Mouse (Mus musculus): ENCODE data around the gene Acbd3. TPM values are rescaled to one million over a fixed set of nuclear protein-coding genes. Genes with fewer than 3 reads are reported as not detected.
A peak's percentile ranks its signal among the peaks of the same experiment; 100 is the strongest.

Gene Acbd3
- total RNA-seq, 1 experiment from 2014 or later, result 79.8 TPM

DNA sequence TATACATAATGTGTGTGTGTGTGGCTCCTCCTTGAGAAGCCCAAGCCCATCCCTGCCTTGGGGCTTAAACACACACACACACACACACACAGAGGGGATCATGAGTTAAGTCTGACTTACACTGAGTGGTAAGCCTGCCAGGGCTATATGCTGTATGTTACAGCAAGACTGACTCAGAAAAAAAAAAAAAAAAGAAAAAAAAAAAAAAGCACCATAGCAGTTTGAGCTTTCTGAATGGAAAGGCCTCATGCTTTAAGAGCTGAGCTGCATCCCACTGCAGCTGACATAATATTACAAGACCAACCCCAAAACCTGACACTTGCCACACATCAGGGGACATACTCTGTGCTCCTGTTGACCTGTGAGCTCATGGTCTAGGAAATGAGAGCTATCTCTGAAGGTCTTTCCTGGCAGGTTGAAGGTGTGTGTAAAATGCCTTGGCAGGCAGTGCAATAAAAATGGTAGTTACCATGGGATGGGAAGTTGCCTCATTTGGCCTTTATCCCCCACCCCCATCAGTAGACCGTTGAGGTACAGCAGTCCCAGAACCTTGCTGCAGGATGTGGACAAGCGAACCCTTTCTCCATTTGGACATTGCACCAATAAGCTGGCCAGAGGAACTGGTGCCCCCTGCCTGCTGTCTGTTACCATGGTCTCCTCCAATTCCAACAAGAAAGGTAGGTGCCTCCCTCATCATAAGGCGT, 31.6 kb downstream of the Acbd3 start:
- ATAC-seq (replicated peaks; ENCODE audit: insufficient number of reproducible peaks, low FRiP score, low TSS enrichment, poor library complexity, severe bottlenecking), result no peak

DNA sequence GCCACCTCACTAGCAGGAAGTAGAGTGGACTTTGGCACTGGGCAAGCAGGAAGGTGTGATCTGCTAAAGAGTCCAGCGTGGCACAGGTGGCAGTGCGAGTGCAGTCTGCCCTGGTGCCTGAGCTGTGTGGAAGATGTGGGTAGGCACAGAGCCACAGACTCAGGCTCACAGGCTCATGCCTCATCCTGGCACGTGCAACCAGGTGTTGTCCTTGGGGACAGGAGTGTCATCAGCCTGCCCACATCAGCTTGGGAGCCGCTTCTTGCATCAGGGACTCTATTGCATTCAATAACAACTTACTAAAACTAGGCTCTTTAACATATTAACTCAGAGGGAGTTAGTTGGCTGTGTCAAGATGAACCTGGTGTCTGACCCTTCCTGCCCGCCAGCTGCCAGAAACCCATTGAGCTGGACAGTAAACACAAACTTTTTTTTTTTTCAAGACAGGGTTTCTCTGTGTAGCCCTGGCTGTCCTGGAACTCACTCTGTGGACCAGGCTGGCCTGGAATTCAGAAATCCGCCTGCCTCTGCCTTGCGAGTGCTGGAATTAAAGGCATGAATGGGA, 32.2 kb downstream of the Acbd3 start:
- no peak for ATAC-seq (replicated peaks; ENCODE audit: insufficient number of reproducible peaks, low FRiP score, low TSS enrichment, poor library complexity, severe bottlenecking)

DNA sequence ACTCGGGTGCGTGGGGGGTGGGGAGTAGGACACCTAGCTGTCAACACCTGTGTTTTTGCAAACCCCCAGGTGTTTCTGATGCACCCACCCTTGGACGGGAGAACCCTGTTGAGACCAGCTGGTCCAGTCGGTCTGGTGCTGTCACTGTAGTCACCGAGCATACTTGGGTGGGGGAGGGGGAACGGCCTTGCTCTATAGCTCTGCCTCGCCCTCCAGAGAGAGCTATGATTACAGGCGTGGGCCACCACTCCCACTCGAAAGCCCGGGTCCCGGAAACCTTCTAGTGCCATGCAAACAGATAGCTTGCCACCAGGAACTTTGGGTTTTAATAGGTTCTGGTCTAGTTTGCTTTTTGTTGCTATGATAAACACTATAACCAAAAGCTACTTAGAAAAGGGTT, 36.3 kb downstream of the Acbd3 start:
- ATAC-seq (replicated peaks; ENCODE audit: insufficient number of reproducible peaks, low FRiP score, low TSS enrichment, poor library complexity, severe bottlenecking), result no peak

DNA sequence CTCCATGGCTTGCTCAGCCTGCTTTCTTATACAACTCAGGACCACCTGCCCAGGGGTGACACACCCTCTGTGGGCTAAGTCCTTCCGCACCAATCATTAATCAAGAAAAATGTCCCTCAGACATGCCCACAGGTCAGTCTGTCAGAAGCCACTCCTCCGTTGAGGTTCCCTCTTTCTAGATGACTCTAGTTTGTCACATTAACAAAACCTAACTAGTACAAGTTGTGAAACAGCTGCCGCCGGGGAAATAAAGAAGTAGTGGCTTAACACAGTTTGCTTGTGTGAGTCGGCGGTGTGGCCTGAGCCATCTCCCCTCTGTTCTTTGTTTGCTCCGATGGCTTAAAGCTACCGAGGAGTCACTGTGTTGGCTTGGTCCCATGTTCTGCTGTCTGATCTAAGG, 36.8 kb downstream of the Acbd3 start:
- peak; percentile 60 for ATAC-seq (replicated peaks; ENCODE audit: insufficient number of reproducible peaks, low FRiP score, low TSS enrichment, poor library complexity, severe bottlenecking)

DNA sequence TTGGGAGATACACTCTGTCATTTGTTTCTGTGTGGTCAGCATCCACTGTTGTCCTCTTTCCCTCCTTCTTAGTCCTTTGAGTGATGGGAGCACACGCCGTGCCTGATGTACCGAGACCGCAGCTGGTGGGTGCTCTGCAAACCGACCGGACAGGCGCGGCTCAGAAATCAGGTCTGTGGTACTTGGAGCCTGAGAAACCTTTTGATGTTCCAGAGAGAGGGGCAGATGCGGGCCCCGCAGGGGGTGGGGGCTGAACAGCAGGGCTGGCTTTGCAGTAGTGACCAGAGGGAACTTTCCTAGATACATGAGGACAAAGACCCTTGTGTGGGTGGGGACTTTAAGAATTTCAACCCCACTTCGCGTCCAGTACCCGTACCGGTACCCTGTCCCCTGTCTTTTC, 37.5 kb downstream of the Acbd3 start:
- ATAC-seq (replicated peaks; ENCODE audit: insufficient number of reproducible peaks, low FRiP score, low TSS enrichment, poor library complexity, severe bottlenecking), result no peak

DNA sequence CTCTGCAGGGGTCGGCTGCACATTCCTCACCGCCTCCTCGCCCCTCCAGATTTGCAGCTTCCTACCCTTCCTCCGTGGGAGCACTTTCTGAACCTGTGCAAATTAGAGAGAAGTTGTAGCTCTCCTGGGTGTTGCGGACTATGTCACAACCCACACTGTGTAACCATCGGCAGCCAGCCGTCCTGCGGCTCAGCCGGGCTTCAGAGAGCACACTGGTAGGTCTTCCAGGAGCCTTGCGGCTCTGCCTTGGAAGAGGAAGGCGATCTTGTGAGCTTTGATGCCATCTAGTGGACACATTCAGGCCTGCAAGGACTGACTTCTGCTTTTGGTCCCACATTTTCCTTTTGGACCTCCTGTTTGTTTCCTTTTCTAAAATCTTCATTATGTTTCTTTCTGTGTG, 38.0 kb downstream of the Acbd3 start:
- ATAC-seq (replicated peaks; ENCODE audit: insufficient number of reproducible peaks, low FRiP score, low TSS enrichment, poor library complexity, severe bottlenecking), result peak; percentile 64

DNA sequence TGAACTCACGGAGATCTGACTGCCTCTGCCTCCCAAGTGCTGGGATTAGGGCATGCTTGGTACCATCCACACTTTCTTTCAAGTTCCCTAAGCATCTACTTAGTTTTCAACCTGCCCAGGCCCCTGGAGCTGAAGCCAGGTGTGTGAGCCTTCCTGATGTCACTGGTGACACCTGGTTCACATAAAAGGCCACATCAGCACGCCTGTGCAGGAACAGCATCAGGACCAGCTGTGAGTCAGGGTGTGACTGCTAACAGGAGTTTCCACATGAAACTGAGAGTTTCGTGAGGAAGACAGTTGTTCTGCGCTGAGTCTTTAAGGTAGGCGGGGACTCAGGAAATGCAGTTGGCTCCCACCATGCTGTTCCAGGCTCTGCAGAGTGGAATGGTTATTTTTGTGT, 39.5 kb downstream of the Acbd3 start:
- ATAC-seq (replicated peaks; ENCODE audit: insufficient number of reproducible peaks, low FRiP score, low TSS enrichment, poor library complexity, severe bottlenecking), result no peak

DNA sequence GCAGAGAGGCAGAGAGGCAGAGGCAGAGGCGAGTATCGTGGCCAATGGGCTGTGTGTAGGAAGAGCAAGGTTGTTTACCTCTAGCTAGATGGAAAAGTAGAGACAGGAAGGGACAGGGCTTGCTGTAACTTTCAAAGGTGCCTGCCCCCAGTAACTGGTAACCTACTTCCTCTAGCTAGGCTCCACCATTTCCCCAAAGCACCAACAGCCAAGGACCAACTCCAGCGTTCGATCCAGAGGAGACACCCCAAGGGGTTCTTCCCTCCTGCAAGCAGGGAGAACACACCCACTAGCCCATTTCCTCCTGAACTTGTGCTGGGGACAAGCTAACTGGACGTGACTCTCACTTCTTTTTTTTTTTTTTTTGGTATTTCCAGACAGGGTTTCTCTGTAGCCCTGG, 40.7 kb downstream of the Acbd3 start:
- no peak; the same call in 1 of the 2 replicates for ATAC-seq (replicated peaks; ENCODE audit: insufficient number of reproducible peaks, low FRiP score, low TSS enrichment, poor library complexity, severe bottlenecking)

DNA sequence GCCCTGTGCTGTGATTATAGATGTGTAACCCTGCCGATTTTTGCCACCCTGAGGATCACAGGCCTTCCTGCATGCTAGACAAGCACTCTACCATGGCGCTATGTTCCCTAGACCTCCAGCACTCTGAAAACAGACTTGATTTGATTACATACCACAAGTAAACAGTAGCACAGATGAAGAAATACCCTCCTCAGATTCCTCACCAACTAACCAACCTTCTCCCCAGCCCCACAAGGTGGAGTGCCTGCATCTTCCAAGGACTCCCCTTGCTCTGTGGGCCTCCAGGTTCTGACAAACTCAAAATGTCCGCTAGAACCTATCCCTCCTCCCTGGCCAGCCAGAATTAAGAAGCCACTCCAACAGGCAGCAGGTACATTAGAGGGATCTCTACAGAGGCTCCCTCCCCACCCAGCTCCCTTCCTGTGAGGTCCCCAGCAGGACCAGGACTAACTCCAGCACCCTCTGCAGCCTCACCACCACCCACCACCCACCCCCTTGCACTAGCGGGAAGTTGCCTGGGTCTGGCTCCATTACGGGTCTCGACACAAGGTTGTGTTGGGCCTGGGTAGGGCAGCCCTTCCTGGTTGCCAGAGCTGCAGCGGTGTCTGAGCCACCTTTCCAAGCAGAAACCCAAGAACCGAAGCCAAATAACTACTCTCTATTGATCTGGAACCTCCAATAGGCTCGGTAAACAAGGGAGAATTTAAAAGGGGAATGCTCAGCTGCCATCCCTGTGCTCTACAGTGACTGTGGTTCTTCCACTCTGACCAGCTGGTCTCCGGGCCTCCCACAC, 41.9 kb downstream of the Acbd3 start:
- ATAC-seq (replicated peaks; ENCODE audit: insufficient number of reproducible peaks, low FRiP score, low TSS enrichment, poor library complexity, severe bottlenecking), result no peak

DNA sequence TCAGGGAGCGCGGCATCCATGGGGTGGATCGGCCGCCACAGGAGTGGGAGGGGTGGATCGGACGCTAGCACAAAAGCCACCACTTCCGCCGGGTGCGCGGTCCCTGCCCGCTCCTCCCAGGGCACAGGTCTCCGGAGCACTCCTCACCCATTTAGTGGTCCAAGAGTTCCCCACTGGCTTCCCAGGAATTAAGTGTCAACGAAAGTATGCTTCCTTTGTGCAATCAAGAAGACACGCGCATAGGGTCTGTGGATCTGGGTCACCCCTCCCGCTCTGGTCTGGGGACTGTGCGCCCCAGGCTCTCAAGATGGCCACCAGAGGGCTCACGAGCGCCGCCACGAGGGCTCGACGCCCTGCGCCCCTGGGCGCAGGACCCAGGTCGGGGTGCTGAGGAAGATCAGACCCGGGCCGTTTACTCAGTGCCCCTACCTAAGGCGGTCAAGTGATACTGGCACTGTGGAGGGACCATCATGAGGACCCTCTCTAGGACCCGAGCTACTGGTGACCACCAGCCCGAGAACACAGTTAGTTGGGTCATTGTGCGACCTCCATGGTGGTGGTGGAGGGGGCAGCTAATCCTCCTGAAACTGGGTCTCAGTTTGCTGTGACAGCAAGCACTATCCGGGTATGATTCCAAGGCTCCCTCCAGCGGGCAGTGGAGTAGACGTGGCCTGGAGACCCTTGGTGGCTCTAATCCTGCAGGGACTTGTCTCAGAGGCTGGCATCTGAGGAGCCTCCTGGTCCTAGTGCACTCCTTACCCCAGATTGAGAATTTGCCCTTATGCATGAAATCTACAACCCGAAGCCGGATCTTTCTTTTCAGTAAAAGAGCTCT, 42.7 kb downstream of the Acbd3 start:
- ATAC-seq (replicated peaks; ENCODE audit: insufficient number of reproducible peaks, low FRiP score, low TSS enrichment, poor library complexity, severe bottlenecking), result peak; percentile 41

DNA sequence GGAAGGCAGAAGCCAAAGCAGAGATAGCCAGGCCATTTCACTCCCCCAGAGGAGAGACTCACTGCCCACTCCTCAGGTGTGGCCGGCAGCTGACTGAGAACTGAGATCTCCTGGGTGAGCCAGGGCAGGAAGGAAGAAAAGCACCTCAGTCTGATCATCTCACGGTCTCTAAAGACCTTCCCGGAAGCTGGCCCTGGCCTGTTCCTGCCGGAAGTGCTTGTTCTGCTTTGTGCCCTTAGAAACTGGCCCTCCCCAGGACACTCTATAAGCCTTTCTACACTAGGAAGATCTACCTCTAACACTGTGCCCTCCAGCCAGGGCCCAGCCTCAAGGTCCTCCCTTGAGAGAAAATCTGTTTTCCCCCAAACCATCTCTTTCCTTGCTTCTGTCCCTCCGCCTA, 45.5 kb downstream of the Acbd3 start:
- ATAC-seq (replicated peaks; ENCODE audit: insufficient number of reproducible peaks, low FRiP score, low TSS enrichment, poor library complexity, severe bottlenecking), result peak; percentile 22; the same call in 1 of the 2 replicates

DNA sequence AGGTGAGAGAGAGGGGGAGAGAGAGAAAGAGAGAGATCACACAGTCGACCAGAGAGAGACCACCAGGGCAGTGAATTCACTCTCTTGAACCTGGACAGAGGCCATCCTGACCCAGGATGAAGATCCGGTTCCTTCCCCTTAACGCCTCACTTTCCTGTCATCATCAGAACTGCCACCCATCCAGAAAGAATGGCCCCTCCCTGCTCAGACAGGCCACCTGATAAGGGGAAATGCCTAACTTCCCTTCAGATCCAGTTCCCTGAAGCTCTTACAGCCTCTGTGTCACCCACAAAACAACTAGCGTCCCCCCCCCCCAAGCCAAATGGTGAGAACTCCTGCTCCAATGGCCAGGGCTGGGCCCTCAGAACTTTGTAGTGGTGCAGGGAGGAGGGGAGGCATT, 45.9 kb downstream of the Acbd3 start:
- ATAC-seq (replicated peaks; ENCODE audit: insufficient number of reproducible peaks, low FRiP score, low TSS enrichment, poor library complexity, severe bottlenecking), result no peak

DNA sequence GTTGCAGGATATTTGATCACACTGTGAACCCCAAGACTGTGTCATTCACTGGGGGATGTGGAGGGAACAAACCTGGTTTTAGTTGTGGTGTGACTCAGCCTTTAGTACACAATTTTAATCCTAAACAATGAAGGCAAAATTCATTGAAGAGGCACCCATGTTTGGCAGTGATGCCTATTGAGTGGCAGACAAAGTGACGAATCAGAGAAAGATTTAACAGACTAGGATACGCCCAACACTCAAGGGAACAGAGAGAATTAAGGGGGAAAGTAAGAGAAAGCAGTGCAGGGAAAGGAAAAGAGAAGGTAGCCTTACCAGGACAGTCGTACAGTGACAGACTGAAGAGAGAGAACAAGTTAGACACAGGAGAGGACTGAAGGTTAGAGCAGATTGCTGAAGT, 46.4 kb downstream of the Acbd3 start:
- no peak for ATAC-seq (replicated peaks; ENCODE audit: insufficient number of reproducible peaks, low FRiP score, low TSS enrichment, poor library complexity, severe bottlenecking)

DNA sequence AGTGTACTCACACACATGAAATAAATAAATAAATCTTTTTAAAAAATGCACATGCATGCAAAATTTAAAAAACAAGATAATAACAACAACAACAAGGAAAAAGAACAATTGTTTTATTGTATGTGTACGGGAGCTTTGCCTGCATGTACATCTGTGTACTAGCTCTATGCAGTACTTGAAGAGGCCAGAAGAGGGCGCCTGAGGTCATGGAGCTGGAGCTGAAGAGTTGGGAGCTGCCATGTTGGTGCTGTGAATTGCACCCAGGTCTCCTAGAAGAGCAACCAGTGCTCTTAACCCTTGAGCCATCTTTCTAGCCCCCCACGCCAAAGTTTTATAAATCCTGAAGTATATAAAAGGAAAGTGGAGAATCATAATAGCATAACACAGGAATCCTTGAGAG, 48.8 kb downstream of the Acbd3 start:
- ATAC-seq (replicated peaks; ENCODE audit: insufficient number of reproducible peaks, low FRiP score, low TSS enrichment, poor library complexity, severe bottlenecking), result no peak

DNA sequence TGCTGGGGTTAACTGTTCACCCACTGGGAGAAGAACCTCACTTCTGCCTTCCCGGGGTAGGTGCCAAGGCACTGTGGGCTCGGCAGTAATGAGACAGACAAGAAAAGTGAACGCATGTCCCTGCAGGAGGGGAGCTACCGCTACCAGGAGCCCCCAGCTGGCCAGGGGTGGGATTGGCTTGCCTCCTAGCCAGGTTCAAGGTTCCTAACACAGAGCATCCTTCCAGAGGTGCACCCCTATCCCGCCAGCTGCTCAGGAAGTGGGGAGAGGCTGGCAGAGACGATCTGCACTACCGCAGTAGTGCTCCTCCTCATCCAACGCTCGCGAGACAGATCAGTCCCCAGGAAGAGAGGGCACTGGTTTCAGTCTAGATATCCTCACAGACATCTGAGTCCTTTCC, 49.5 kb downstream of the Acbd3 start:
- ATAC-seq (replicated peaks; ENCODE audit: insufficient number of reproducible peaks, low FRiP score, low TSS enrichment, poor library complexity, severe bottlenecking), result no peak

DNA sequence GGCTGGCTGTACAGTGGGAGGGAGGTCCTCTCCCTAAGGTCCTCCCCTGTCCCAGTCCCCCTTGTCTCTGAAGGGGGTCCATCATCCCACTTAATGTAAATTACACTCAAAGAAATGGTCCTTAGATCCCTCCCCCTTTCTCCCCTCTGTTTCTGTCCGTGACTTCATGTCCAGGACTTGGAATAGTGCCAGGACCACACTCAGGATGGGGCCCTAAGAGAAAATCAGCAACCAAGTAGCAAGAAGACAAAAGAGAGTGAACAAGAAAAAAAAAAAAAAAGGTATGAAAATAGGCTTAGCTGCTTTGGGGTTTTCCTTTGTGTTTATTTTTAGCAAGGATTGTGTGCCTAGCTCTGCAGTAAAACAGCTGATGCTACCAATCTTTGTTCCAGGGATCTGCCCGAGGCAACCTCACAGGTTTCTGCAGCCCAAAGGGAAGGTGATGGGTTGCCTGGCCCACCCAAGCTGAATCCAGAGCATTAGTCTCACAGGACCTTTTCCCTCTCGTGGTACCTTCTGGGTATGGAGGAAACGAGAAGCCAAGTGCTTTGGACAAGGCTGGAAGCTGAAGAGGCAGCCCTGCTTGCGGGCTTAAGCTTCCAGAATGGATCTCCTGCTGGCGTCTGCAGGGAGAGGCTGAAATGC, 50.1 kb downstream of the Acbd3 start:
- no peak for ATAC-seq (replicated peaks; ENCODE audit: insufficient number of reproducible peaks, low FRiP score, low TSS enrichment, poor library complexity, severe bottlenecking)

DNA sequence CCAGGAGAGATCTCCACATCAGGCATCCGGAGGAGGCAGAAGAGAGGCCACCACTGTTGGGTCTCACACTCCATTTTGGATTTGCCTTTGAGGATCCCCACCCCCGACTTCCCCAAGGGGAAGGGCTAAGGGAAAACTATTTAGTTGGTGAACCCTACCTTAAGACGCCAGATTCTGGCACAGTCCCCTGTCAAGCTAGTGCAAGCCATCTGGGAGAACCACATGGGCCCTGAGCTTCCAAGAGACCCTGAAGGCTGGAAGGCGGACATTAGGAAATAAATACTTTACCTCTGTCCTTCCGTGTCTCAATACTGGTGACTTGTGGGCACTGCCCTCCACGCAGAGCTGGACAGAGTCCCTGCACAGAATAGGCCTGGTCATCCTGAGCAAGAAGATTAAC, 50.7 kb downstream of the Acbd3 start:
- ATAC-seq (replicated peaks; ENCODE audit: insufficient number of reproducible peaks, low FRiP score, low TSS enrichment, poor library complexity, severe bottlenecking), result no peak

DNA sequence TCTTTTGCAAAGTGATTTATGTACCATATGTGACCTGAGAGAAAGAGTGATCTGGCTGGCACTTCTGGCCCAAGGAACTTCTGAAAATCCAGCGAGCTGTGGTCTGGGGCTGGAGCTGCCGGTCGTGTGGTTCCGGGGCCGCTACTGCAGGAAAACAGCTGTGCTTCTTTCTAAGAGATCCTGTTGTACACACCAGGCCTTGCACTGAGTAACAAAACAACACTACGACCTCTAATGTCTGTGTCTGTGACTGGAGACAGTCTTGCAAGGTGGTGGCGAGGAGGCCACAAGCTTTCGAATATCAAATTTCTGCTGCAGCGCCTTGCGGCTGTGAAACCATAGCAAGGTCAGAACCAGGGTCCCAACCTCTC, 51.4 kb downstream of the Acbd3 start:
- ATAC-seq (replicated peaks; ENCODE audit: insufficient number of reproducible peaks, low FRiP score, low TSS enrichment, poor library complexity, severe bottlenecking), result 0 out of 2 replicates have a peak, but pooled peaks have one; percentile 2

Measured in monocyte, adult 5-6 weeks (primary cell).